Mouse (Mus musculus) stomach, embryonic 16.5 days (tissue): ENCODE results near the gene Ada. TPM values are rescaled to one million over a fixed set of nuclear protein-coding genes. Genes with fewer than 3 reads are reported as not detected.

Experiments
- ATAC-seq: fragments of 200-750 bp; cut with Nextera tagmentation; 2 replicates; pipeline ENCODE4 v1.8.0; 2017; ENCODE audit warnings: moderate number of reproducible peaks, moderate TSS enrichment; ENCODE audit not compliant: insufficient read depth, low FRiP score
- H3K27ac ChIP-seq: fragments of 300-500 bp; sonication (generic); 2 replicates; pipeline ENCODE4 v1.5.1; 2014; ENCODE audit warnings: low read length
- H3K27me3 ChIP-seq: fragments of 300-500 bp; sonication (generic); 2 replicates; pipeline ENCODE4 v1.6.1; 2014; ENCODE audit warnings: low read length, control low read depth, mixed read lengths; ENCODE audit not compliant: control insufficient read depth, insufficient read depth
- H3K36me3 ChIP-seq: fragments of 300-500 bp; sonication (generic); 2 replicates; pipeline ENCODE4 v1.6.1; 2014; ENCODE audit warnings: low read length; ENCODE audit not compliant: control insufficient read depth, insufficient read depth
- H3K4me1 ChIP-seq: fragments of 300-500 bp; sonication (generic); 2 replicates; pipeline ENCODE4 v1.6.1; 2014; ENCODE audit warnings: low read length, control low read depth, mixed read lengths; ENCODE audit not compliant: control insufficient read depth, insufficient read depth
- H3K4me2 ChIP-seq: fragments of 300-500 bp; sonication (generic); 2 replicates; pipeline ENCODE4 v1.6.1; 2014; ENCODE audit warnings: low read depth, low read length, mixed read lengths
- H3K4me3 ChIP-seq: fragments of 300-500 bp; sonication (generic); replicated peaks from 2 replicates; pipeline ENCODE4 v1.5.1; 2014; ENCODE audit warnings: mild to moderate bottlenecking, low read length
- H3K9ac ChIP-seq: fragments of 300-500 bp; sonication (generic); 2 replicates; pipeline ENCODE4 v1.6.1; 2014; ENCODE audit warnings: low read length
- H3K9me3 ChIP-seq: fragments of 300-500 bp; sonication (generic); replicated peaks from 2 replicates; pipeline ENCODE4 v1.6.1; 2016; ENCODE audit warnings: low read length, control low read depth; ENCODE audit not compliant: control insufficient read depth
- WGBS: fragments of 180-500 bp; shearing (Covaris S2); extraction: QIAGEN DNeasy Blood & Tissue Kit; methylation state at CpG from one replicate; pipeline ENCODE4 v1.1.7; 2014; 5-methylcytosine and 5-hydroxymethylcytosine counted together
- polyA plus RNA-seq: library from polyadenylated mRNA; unstranded; fragments of >200 nt; fragmentation: Nextera tagmentation; extraction: Ambion mirVana; gene quantifications from 2 replicates; pipeline ENCODE4 v1.2.1, GENCODE M21; 2015

The Ada gene
- polyA plus RNA-seq, 1 experiment from 2014 or later, result 5.2 TPM

- H3K27me3 ChIP-seq, result no peaks in the 10 kb centered on the region
- ATAC-seq, result no peak
- peaks cover 44% of the 10 kb centered on the region for H3K4me1 ChIP-seq
- H3K9me3 ChIP-seq, result no peaks in the 10 kb centered on the region
- WGBS, result 66% methylated on average over 3 of the region's 3 CpGs
- no peak overlapping the region for H3K27ac ChIP-seq
- no peak overlapping the region for H3K9ac ChIP-seq
- no peaks in the 10 kb centered on the region for H3K36me3 ChIP-seq
- H3K4me3 ChIP-seq, result no peak overlapping the region
- no peak overlapping the region for H3K4me2 ChIP-seq
Measured at GRCm38 (mm10) chr2:163686886-163687285, 63.2 kb downstream of the Ada start.

DNA sequence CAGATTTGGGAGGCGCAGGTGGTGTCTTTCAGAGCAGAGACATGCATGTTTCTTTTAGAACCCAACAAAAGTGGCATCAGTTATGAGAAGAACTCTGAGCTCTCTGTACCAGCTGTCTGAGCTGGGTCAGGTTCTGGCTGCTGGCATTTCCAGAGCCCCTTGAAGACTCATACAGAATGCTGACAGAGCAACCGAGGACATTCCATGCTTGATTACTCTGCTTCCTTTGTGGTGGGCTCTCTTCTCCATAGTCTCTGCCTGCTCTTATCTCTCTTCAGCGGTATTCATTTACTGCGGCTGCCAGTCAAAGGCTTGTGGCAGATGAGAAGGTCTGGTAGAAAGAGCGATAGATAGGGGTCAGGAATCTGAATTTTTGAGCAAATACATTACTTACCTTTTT is 63.8 kb downstream of the Ada start:
- Histone ChIP-seq H3K9me3 (no peaks in the 10 kb centered on the region), H3K27ac (peak overlapping the region; percentile 64), H3K27me3 (no peaks in the 10 kb centered on the region), H3K36me3 (no peaks in the 10 kb centered on the region), H3K4me2 (peak overlapping the region; percentile 33), H3K4me3 (no peak overlapping the region), H3K9ac (peak overlapping the region; percentile 40), H3K4me1 (peaks cover 40% of the 10 kb centered on the region)
- no peak for ATAC-seq
- WGBS, result 59% methylated on average over 5 of the region's 5 CpGs

DNA sequence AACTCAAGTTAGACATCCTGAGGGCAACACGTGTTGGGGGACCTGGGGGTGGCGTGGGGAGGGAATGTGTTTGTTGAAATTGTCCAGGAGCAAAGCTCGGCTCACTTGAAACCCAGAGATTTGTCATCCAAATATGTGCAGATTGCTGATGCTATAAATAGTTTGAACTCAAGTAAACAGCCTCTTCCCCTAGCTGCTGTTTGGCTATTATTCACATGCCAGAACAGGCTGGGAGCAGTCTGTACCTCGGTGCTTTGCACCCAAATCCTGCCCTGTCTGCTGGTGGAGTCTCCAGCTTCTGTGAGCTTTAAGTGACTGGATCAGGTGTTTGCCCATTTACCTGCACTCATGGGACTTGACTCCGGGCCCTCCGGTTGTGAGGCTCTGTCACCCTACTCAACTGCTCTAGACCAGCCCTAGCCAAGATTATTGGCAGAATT is 64.3 kb downstream of the Ada start:
- H3K27ac ChIP-seq, result peak overlapping the region; percentile 64
- H3K9me3 ChIP-seq, result no peaks in the 10 kb centered on the region
- WGBS, result 21% methylated on average over 6 of the region's 6 CpGs
- no peaks in the 10 kb centered on the region for H3K36me3 ChIP-seq
- H3K4me1 ChIP-seq, result peaks cover 38% of the 10 kb centered on the region
- H3K4me3 ChIP-seq, result no peak overlapping the region; the same call in 1 of the 2 replicates
- peak overlapping the region; percentile 33 for H3K4me2 ChIP-seq
- peak; percentile 72 for ATAC-seq
- no peaks in the 10 kb centered on the region for H3K27me3 ChIP-seq
- peak overlapping the region; percentile 40 for H3K9ac ChIP-seq

- Histone ChIP-seq H3K9me3 (no peaks in the 10 kb centered on the region), H3K27ac (peak overlapping the region; percentile 64), H3K4me3 (no peak overlapping the region), H3K9ac (no peak overlapping the region; the same call in 1 of the 2 replicates), H3K4me1 (peaks cover 38% of the 10 kb centered on the region), H3K4me2 (no peak overlapping the region), H3K36me3 (no peaks in the 10 kb centered on the region), H3K27me3 (no peaks in the 10 kb centered on the region)
- WGBS, result 29% methylated on average over 4 of the region's 4 CpGs
- ATAC-seq, result peak; percentile 58; the same call in 1 of the 2 replicates
Measured at GRCm38 (mm10) chr2:163685287-163685686, 64.8 kb downstream of the Ada start.

DNA sequence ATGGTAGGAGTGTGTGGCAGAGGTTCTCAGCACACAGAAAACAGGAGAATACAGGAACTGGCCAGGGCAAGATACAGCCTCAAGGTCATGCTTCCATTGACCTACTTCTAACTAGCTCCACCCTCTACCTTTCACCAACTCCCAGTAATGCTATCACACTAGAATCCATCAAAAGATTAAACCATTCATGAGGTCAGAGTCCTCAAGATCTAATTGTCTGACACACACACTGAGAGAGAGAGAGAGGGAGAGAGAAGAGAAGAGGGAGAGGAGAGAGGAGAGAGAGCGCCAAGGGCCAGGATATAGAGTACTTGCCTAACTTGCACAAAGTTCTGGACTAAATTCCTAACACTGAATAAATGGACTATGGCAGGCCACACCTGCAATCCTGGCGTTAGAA is 67.7 kb downstream of the Ada start:
- no peaks in the 10 kb centered on the region for H3K27me3 ChIP-seq
- no peak for ATAC-seq
- no peaks in the 10 kb centered on the region for H3K36me3 ChIP-seq
- H3K4me1 ChIP-seq, result peaks cover 29% of the 10 kb centered on the region
- H3K9ac ChIP-seq, result no peak overlapping the region
- no peaks in the 10 kb centered on the region for H3K9me3 ChIP-seq
- no peak overlapping the region for H3K4me2 ChIP-seq
- 0 out of 2 replicates have a peak overlapping the region, but pooled peaks have one; percentile 37 for H3K27ac ChIP-seq
- no peak overlapping the region for H3K4me3 ChIP-seq
- WGBS, result 73% methylated on average over 2 of the region's 2 CpGs

DNA sequence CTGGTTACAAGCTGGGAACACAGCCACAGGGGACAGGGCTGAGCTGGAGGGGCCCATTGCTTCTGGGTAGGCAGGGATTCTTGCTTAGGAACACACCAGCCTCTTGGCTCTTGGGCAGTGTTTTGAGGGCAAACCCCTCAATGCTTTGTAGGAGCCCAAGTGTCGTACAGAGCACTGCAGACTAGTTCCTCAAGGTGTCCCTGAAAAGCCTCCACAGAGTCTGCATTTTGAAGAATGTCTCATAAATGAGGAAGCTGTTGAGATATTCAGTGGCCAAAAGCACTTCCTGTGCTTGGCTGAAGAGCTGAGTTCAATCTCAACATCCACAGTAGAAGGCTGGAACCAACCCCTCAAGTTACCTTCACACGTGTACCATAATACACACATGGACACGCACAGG is 73.3 kb downstream of the Ada start:
- Histone ChIP-seq H3K4me3 (no peak overlapping the region), H3K9me3 (no peaks in the 10 kb centered on the region), H3K27me3 (no peaks in the 10 kb centered on the region), H3K9ac (no peak overlapping the region; the same call in 1 of the 2 replicates), H3K27ac (peak overlapping the region; percentile 88), H3K4me1 (peaks cover 34% of the 10 kb centered on the region), H3K36me3 (no peaks in the 10 kb centered on the region), H3K4me2 (no peak overlapping the region)
- WGBS, result 84% methylated on average over 3 of the region's 3 CpGs
- ATAC-seq, result no peak

Other genes starting within 250 kb of the Ada start
- 34.1 and 41.4 TPM in 2 replicates for gene Hnf4a, start 243.4 kb downstream of the Ada start, polyA plus RNA-seq
- gene Ttpal, start 147.9 kb downstream of the Ada start, polyA plus RNA-seq, result 31.4 and 33.3 TPM in 2 replicates
- 59.2 and 62.2 TPM in 2 replicates for gene Serinc3, start 105.1 kb downstream of the Ada start, polyA plus RNA-seq
- 91.2 and 107 TPM in 2 replicates for gene Pkig, start 91.9 kb downstream of the Ada start, polyA plus RNA-seq
- 0.15 TPM in 1 of 2 replicates, not detected in the other for gene Ccn5, start 70.6 kb upstream of the Ada start, polyA plus RNA-seq
- not detected in 2 replicates for gene Kcnk15, start 103.4 kb upstream of the Ada start, polyA plus RNA-seq
- 0.29 and 0.40 TPM in 2 replicates for gene Rims4, start 168.4 kb upstream of the Ada start, polyA plus RNA-seq
- 272 and 274 TPM in 2 replicates for gene Ywhab, start 244.7 kb upstream of the Ada start, polyA plus RNA-seq